Mouse (Mus musculus) cerebellum, adult 8-10 months (tissue): Measurements from ENCODE around the gene Phc3.
A peak's percentile ranks its signal among the peaks of the same experiment; 100 is the strongest.
"Not testable (repeated sequence)": the region's sequence is repeated elsewhere in the genome, so short reads cannot be mapped to it uniquely, and the experiment has no call there.

Source experiments
- DNase-seq: peaks from one replicate; pipeline ENCODE4 v3.0.0; 2022

Gene Phc3

DNA sequence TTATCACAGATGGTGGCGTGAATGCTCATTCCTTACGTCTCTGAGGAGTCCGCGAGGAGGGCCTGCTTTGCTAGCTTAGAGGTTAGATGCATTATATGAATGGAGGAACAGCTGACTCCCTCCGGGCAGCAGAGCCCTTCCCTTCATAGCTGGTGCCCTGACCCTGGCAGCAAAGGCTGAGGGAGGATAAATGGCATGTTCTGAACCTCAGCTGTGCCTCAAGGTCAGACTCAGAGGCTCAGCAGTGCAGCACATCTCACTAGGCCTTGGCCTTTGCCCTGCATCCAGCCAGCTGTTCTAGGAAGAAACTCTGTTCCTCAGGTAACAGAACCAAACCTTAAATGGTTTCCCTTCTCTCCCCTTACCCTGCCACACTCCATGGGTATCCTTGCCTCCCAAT lies 101.0 kb downstream of the Phc3 start:
- DNase-seq = no peak

DNA sequence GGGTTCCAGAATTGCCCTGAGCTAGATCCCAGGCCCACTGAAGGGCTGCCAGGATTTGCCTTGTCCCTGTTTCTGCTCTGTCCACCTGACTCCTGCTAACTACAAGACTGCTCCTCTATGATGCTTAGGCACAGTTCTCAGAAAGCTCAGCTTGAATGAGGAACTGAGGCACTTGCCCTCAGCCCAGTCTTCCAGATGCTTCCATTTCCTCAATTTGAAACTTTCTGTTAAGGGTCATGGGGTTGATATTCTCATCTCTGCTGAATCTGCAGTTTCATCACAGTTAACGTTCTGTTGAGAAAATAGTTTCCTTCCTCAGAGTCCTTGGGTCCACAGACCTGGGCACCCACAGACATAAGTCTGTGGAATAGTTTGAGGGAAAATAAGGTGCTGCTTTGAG lies 104.6 kb downstream of the Phc3 start:
- no peak for DNase-seq

DNA sequence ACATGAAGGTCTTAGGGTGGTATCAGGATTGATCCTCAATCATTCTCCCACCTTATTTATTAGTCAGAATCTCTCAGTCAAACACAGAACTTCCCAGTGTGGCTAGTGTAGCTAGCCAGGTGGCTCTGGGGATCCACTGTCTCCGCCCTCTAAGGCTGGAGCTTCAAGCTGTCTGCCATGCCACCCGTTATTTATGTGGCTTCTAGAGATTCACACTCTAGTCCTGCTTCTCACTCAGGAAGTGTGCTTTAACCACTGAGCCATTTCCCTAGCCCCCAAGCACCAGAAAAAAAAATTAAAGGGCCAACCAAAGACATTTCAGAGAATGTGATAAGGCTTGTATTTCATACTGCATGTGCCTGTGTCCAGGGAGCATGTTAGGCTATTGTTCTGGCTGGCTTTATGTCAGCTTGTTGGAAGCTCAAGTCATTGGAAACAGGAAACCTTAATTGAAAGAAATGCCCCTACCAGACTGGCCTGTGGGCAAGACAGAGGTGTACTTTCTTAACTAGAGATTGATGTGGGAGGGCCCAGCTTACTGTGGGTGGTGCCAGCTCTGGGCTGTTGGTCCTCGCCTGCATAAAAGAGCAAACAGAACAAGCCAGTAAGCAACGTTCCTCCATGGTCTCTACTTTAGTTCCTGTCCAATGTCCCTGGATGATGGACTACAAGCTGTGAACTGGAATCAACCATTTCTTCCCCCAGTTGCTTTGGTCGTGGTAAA lies 105.3 kb downstream of the Phc3 start:
- DNase-seq = no peak

DNA sequence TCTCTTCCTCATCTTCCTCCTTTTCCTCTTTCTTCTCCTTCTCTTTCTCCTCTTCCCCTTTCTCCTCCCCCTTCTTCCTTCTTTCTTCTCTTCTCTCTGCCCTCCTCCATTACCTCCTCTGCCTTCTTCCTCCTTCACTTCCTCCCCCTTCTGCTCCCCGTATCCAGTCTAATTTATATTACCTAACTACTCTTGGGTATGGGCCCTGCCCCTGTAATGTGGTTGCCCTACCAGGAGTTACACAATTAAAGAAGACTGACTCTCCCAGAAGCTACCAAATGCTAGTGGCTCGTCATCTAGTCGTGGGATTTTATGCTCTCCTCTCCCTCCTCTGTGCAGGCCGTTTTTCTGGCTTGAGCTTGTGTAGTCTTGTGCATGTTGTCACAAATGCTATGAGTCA lies 108.5 kb downstream of the Phc3 start:
- no peak for DNase-seq

DNA sequence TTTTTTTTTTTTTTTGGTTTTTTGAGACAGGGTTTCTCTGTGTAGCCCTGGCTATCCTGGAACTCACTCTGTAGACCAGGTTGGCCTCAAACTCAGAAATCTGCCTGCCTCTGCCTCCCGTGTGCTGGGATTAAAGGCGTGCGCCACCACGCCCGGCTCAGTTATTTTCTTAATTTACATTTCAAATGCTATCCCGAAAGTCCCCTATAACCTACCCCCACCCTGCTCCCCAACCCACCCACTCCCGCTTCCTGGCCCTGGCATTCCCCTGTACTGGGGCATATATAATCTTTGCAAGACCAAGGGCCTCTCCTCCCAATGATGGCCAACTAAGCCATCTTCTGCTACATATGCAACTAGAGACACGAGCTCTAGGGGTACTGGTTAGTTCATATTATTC lies 109.6 kb downstream of the Phc3 start:
- DNase-seq = not testable (repeated sequence)

DNA sequence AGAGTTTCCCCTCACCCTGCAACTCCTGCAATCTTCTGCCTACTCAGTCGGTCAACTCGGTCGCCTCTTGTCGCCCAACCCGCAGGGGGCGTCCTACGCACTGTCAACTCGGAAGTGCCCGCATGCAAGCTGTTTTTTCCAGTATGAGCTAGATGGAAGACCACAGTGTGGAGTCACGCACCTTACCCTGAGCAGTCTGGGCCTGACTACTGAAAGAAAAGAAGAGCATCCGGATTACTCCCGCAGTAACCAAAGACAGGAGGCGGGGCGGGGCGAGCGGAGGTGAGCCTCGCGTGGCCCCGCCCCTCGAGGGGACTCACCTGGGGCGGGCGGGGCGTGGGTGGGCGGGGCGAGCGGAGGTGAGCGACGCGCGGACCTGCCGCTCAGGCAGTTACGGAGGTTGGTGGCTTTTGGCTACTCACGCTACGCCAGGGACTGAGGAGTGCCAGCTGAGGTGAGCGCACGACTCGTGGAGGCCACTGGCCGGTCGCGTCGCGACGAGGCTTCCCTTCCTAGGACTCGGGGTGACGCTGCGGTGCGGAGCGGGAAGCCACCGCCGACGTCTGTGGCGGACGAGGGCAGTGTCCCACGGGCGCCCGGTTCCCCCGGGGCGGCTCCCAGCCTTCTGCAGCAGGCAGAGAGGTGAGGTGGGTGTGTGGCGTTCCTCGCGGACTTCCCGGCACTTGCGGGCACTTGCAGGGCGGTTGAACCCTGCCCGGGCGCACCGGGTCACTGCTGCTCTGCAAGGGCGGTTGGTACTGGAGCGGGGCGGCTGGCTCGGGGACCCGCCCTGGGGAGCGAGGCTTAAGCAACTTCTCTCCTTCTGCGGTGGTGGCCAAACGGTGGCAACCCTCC lies 113.4 kb downstream of the Phc3 start, which contains the start of gene Gpr160:
Gene Gpr160 (plus strand): TSS at position 347 of the 855 bp plus-strand sequence.
- peak; percentile 25 for DNase-seq

DNA sequence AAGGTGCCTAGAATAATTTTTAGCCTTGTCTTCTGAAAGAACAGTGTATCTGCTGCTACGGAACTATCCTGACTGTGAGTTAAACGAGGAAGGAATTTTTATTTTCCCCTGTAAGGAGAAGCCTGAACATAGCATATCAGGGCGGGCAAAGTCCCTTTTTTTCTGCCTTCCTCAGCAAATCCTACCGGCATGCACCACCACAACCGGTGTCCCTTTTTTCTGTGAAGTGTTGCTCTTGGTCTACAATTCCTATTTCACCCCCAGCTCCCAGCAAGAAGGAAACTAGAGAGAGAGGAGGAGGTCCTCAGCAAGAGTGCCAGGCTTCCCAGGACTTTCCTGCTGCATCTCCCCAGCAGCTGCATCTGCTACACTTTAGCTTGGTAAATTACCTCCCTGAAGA lies 115.6 kb downstream of the Phc3 start:
- DNase-seq = no peak

DNA sequence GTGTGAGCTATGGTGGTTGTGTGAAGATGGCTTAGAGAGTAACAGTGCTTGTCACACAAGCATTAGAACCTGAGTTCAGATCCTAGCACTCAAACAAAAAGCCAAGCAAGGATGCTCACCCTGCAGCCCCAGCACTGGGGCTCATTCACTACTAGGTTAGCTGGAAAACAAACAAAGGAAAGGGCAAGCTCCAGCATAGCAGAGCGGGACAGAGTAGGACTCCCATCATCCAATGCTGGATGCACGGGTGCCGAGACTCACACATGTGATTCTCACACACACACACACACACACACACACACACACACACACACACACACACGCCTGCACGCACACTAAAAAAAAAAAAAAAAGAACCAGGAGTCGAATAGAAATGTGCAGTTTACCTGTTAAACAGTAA lies 117.8 kb downstream of the Phc3 start:
- no peak for DNase-seq
